Mouse (Mus musculus) kidney, postnatal 14 days (tissue): ENCODE measurements around the gene Hist1h4b.

ENCODE experiments used
- DNase-seq: peaks from one replicate; pipeline ENCODE4 v3.0.0; 2022; ENCODE audit warnings: mixed read lengths

Gene Hist1h4b

GRCm38 (mm10) chr13:23740910-23741309 lies 15.9 kb upstream of the Hist1h4b start:
- DNase-seq: no peak

GRCm38 (mm10) chr13:23742007-23742406 lies 14.8 kb upstream of the Hist1h4b start:
- no peak for DNase-seq

- DNase-seq: no peak
Measured at GRCm38 (mm10) chr13:23743215-23743614, 13.6 kb upstream of the Hist1h4b start.

GRCm38 (mm10) chr13:23743963-23744362 lies 12.8 kb upstream of the Hist1h4b start:
- no peak for DNase-seq

- no peak for DNase-seq
Measured at GRCm38 (mm10) chr13:23744421-23745380, 12.1 kb upstream of the Hist1h4b start.

GRCm38 (mm10) chr13:23745381-23746161 lies 11.2 kb upstream of the Hist1h4b start, which contains the start of gene Hist1h3c:
TSS of gene Hist1h3c (minus strand) at chr13:23745602.
- peak; percentile 91 for DNase-seq

GRCm38 (mm10) chr13:23746201-23747080 lies 10.4 kb upstream of the Hist1h4b start, which contains the start of gene Hist1h2bb:
TSS of gene Hist1h2bb (plus strand) at chr13:23746734.
- peak; percentile 75 for DNase-seq

GRCm38 (mm10) chr13:23747081-23747891 lies 9.5 kb upstream of the Hist1h4b start:
- DNase-seq: no peak

- no peak for DNase-seq
Measured at GRCm38 (mm10) chr13:23747892-23748288, 8.9 kb upstream of the Hist1h4b start.

GRCm38 (mm10) chr13:23749563-23750121 lies 7.2 kb upstream of the Hist1h4b start:
- no peak for DNase-seq

GRCm38 (mm10) chr13:23750839-23751477 lies 5.9 kb upstream of the Hist1h4b start, which contains the start of gene Hist1h2ab:
TSS of gene Hist1h2ab (plus strand) at chr13:23751126.
- DNase-seq: peak; percentile 39

- DNase-seq: no peak
Measured at GRCm38 (mm10) chr13:23751478-23751956, 5.3 kb upstream of the Hist1h4b start.

- DNase-seq: peak; percentile 92
Measured at GRCm38 (mm10) chr13:23752067-23752741, 4.6 kb upstream of the Hist1h4b start, which contains the start of gene Hist1h3b. TSS of gene Hist1h3b (plus strand) at chr13:23752267.

GRCm38 (mm10) chr13:23752742-23753172 lies 4.1 kb upstream of the Hist1h4b start:
- no peak for DNase-seq

- no peak for DNase-seq
Measured at GRCm38 (mm10) chr13:23753314-23754078, 3.3 kb upstream of the Hist1h4b start.

GRCm38 (mm10) chr13:23755000-23755399 lies 1.8 kb upstream of the Hist1h4b start:
- no peak for DNase-seq

GRCm38 (mm10) chr13:23757211-23757773 lies 479 bp downstream of the Hist1h4b start:
- DNase-seq: no peak

GRCm38 (mm10) chr13:23757921-23758320 lies 1.1 kb downstream of the Hist1h4b start:
- no peak for DNase-seq
